Mouse (Mus musculus) brain, embryonic 18.5 days (tissue): ENCODE measurements at regions not wholly inside any gene's neighbourhood (a gene's known extent, or its start where the extent isn't known, plus 50 kb on each side); places are given as distances from the start of the nearest gene placed in this dataset.
A peak's percentile ranks its signal among the peaks of the same experiment; 100 is the strongest.

Source experiments
- DNase-seq: peaks from one replicate; pipeline ENCODE4 v3.0.0-alpha.2; 2012; ENCODE audit warnings: low read depth, low spot score

- peak; percentile 12 for DNase-seq
Measured at GRCm38 (mm10) chr3:70682965-70683767, 675.8 kb downstream of the Otol1 start.

GRCm38 (mm10) chr3:70684251-70684650 lies 676.8 kb downstream of the Otol1 start:
- no peak for DNase-seq
